Mouse (Mus musculus) E14TG2a.4 (cell line): Measurements from ENCODE around the gene Ephb3.

ENCODE experiments used
- H3K27me3 ChIP-seq: 2 replicates; pipeline ENCODE4 v1.6.1; 2014; ENCODE audit warnings: low read length, control low read depth; ENCODE audit not compliant: insufficient read depth
- H3K36me3 ChIP-seq: 2 replicates; pipeline ENCODE4 v1.6.1; 2014; ENCODE audit warnings: low read length, control low read depth; ENCODE audit not compliant: insufficient read depth
- H3K4me1 ChIP-seq: replicated peaks from 2 replicates; pipeline ENCODE4 v1.6.1; 2014; ENCODE audit warnings: low read depth, low read length, control low read depth
- H3K4me3 ChIP-seq: replicated peaks from 2 replicates; pipeline ENCODE4 v1.5.1; 2014; ENCODE audit warnings: mild to moderate bottlenecking, low read length
- H3K9me3 ChIP-seq: 2 replicates; pipeline ENCODE4 v1.6.1; 2014; ENCODE audit warnings: low read length, control low read depth
- CTCF ChIP-seq: conservative IDR thresholded peaks from 2 replicates; pipeline ENCODE4 v1.5.1; 2014; ENCODE audit warnings: low read length
- NANOG ChIP-seq: IDR thresholded peaks from 2 replicates; pipeline ENCODE4 v1.6.1; 2014; ENCODE audit warnings: borderline replicate concordance, low read length, mixed read lengths
- POU5F1 ChIP-seq: IDR thresholded peaks from 2 replicates; pipeline ENCODE4 v1.6.1; 2014; ENCODE audit warnings: low read length, borderline replicate concordance

Ephb3 gene

GRCm38 (mm10) chr16:21187568-21187967 is 17.0 kb upstream of the Ephb3 start:
- TF ChIP-seq CTCF, result no peak
- peak; percentile 40; the same call in 1 of the 2 replicates for TF ChIP-seq NANOG
- Histone ChIP-seq H3K36me3 (no peaks in the 10 kb centered on the region), H3K27me3 (no peaks in the 10 kb centered on the region), H3K4me1 (peaks cover 23% of the 10 kb centered on the region), H3K4me3 (no peak overlapping the region), H3K9me3 (peaks cover 18% of the 10 kb centered on the region)

- Histone ChIP-seq H3K27me3 (no peaks in the 10 kb centered on the region), H3K4me1 (peaks cover 23% of the 10 kb centered on the region), H3K36me3 (no peaks in the 10 kb centered on the region), H3K4me3 (no peak overlapping the region), H3K9me3 (peaks cover 14% of the 10 kb centered on the region)
- TF ChIP-seq CTCF, result peak; percentile 49
- TF ChIP-seq NANOG, result no peak
Measured at GRCm38 (mm10) chr16:21188345-21188744, 16.2 kb upstream of the Ephb3 start.

- Histone ChIP-seq H3K36me3 (no peaks in the 10 kb centered on the region), H3K4me3 (no peak overlapping the region), H3K27me3 (no peaks in the 10 kb centered on the region), H3K9me3 (0 out of 2 replicates have a peak, but pooled peaks cover 3% of the 10 kb centered on the region), H3K4me1 (peaks cover 35% of the 10 kb centered on the region)
- TF ChIP-seq NANOG (no peak), POU5F1 (no peak), CTCF (no peak)
Measured at GRCm38 (mm10) chr16:21191569-21191968, 13.0 kb upstream of the Ephb3 start.

GRCm38 (mm10) chr16:21192509-21193354 is 11.8 kb upstream of the Ephb3 start:
- no peaks in the 10 kb centered on the region for H3K27me3 ChIP-seq
- no peak overlapping the region for H3K4me3 ChIP-seq
- H3K36me3 ChIP-seq, result no peaks in the 10 kb centered on the region
- 0 out of 2 replicates have a peak, but pooled peaks cover 3% of the 10 kb centered on the region for H3K9me3 ChIP-seq
- peaks cover 33% of the 10 kb centered on the region for H3K4me1 ChIP-seq
- no peak for TF ChIP-seq POU5F1
- peak; percentile 92 for TF ChIP-seq CTCF

GRCm38 (mm10) chr16:21194182-21194581 is 10.4 kb upstream of the Ephb3 start:
- Histone ChIP-seq H3K27me3 (no peaks in the 10 kb centered on the region), H3K4me3 (no peak overlapping the region), H3K4me1 (peaks cover 40% of the 10 kb centered on the region), H3K9me3 (0 out of 2 replicates have a peak, but pooled peaks cover 3% of the 10 kb centered on the region), H3K36me3 (no peaks in the 10 kb centered on the region)
- TF ChIP-seq CTCF (no peak), POU5F1 (no peak), NANOG (no peak)

GRCm38 (mm10) chr16:21195260-21195866 is 9.2 kb upstream of the Ephb3 start:
- Histone ChIP-seq H3K9me3 (0 out of 2 replicates have a peak, but pooled peaks cover 3% of the 10 kb centered on the region), H3K4me1 (peaks cover 50% of the 10 kb centered on the region), H3K4me3 (no peak overlapping the region), H3K36me3 (no peaks in the 10 kb centered on the region), H3K27me3 (0 out of 2 replicates have a peak, but pooled peaks cover 4% of the 10 kb centered on the region)
- TF ChIP-seq POU5F1, result no peak
- TF ChIP-seq NANOG, result no peak
- TF ChIP-seq CTCF, result no peak

- TF ChIP-seq POU5F1 (no peak), CTCF (no peak), NANOG (no peak)
- Histone ChIP-seq H3K4me3 (no peak overlapping the region), H3K36me3 (no peaks in the 10 kb centered on the region), H3K27me3 (0 out of 2 replicates have a peak, but pooled peaks cover 4% of the 10 kb centered on the region), H3K9me3 (0 out of 2 replicates have a peak, but pooled peaks cover 3% of the 10 kb centered on the region), H3K4me1 (peaks cover 55% of the 10 kb centered on the region)
Measured at GRCm38 (mm10) chr16:21196576-21196975, 8.0 kb upstream of the Ephb3 start.

- Histone ChIP-seq H3K4me3 (no peak overlapping the region), H3K4me1 (peaks cover 65% of the 10 kb centered on the region), H3K36me3 (no peaks in the 10 kb centered on the region), H3K9me3 (no peaks in the 10 kb centered on the region), H3K27me3 (0 out of 2 replicates have a peak, but pooled peaks cover 4% of the 10 kb centered on the region)
- no peak for TF ChIP-seq POU5F1
- no peak for TF ChIP-seq CTCF
Measured at GRCm38 (mm10) chr16:21197542-21197941, 7.0 kb upstream of the Ephb3 start.
